Mouse (Mus musculus) frontal cortex, postnatal 14 days (tissue): ENCODE data around the gene Mov10.

ENCODE experiments used
- DNase-seq, 2 experiments: peaks; one replicate each; pipeline ENCODE4 v3.0.0; 2022; ENCODE audit warnings: low spot score in 2 of 2

Mov10 gene

GRCm38 (mm10) chr3:104805539-104805938, 12.8 kb downstream of the Mov10 start:
- DNase-seq, result no peak

- no peak for DNase-seq
These were observed 14.1 kb downstream of the Mov10 start for GRCm38 (mm10) chr3:104804312-104804711.

- DNase-seq, result no peak
These were observed 16.9 kb downstream of the Mov10 start for GRCm38 (mm10) chr3:104801481-104801880.

DNA sequence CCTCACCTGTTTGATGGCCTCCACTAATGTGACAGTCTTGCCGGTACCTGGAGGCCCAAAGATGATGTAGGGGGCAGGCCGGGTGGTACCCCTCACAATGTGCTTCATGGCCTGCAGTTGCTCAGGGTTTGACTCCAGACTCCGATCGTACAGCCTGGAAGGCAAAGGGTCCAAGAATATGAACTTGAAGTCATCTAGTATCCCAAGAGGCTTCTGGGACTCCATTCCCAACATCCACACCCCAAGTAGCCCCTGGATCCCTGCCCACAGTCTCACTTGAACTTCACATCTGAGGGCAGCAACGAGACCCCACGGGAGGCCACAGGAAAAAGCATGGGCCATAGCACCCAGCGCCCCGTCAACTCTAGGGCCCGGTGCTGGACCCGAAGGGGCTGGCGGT, 17.7 kb downstream of the Mov10 start:
- no peak for DNase-seq

- no peak for DNase-seq
These were observed 21.8 kb downstream of the Mov10 start for GRCm38 (mm10) chr3:104796430-104797082.

- DNase-seq, result no peak
These were observed 22.6 kb downstream of the Mov10 start for GRCm38 (mm10) chr3:104795661-104796340.

GRCm38 (mm10) chr3:104794953-104795470, 23.4 kb downstream of the Mov10 start:
- DNase-seq, result no peak

- peak; percentile 71 to 85 for DNase-seq
These were observed 24.2 kb downstream of the Mov10 start for GRCm38 (mm10) chr3:104793871-104794828.

- DNase-seq, result no peak
These were observed 25.7 kb downstream of the Mov10 start for GRCm38 (mm10) chr3:104792360-104793270.

DNA sequence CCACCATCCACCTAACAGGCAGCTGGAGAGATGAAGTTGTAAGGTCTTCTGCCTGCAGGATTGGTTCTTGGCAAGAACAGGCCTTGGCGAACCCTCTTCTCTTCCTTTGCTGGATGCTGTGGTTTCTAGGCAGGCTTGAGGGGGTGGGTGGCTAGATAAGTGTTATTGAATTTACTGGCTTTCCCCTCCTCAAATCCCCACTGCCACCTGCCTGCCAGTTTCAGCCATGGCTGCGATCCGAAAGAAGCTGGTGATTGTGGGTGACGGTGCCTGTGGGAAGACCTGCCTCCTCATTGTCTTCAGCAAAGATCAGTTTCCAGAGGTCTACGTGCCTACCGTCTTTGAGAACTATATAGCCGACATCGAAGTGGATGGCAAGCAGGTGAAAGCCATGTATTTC, 26.7 kb downstream of the Mov10 start:
- DNase-seq, result no peak

GRCm38 (mm10) chr3:104791017-104791416, 27.3 kb downstream of the Mov10 start:
- no peak for DNase-seq

DNA sequence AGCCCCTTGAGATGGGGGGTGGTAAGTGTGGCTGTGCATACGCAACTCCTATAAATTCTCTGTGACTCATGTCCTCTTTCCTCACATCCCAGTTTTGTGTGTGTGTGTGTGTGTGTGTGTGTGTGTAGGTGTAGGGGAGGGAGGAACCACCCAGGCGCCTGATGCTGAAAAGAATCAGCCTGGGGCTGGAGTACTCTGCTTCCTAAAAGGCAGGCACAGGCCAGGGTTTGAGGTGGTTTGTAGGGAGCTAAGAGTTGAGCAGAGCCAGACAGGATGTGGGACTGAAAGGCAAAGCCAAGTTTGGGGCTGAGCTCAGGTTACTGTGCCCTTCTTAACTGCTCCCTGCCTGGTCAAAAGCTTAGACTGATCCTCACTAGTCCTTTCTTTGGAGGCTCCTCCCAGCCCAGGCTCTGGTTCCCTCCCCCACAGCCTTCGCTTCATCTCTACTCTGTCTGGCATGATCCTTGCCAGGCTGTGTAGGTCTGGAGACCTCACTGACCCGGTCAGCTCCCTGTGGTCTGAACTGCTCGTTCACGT, 27.9 kb downstream of the Mov10 start:
- DNase-seq, result no peak

DNA sequence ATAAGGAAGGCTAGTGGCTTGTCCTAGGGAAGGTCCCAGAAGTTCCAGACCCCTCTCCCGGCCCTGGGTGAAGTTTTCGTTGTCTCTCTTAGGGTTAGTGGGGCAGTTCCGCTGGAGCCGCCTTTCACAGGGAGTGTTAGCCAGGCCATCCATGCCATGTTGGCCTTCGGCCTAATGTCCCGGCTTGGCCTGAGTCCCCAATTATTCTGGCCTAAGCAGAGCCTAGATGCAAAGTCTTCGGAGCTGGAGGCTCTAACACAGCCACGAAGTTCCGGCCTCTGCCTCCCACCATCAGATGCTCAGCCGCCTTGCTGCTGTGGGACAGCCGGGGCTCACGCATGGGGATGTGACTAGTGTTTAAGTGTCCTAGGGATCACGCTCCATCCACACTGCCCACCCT, 28.5 kb downstream of the Mov10 start:
- no peak for DNase-seq

DNA sequence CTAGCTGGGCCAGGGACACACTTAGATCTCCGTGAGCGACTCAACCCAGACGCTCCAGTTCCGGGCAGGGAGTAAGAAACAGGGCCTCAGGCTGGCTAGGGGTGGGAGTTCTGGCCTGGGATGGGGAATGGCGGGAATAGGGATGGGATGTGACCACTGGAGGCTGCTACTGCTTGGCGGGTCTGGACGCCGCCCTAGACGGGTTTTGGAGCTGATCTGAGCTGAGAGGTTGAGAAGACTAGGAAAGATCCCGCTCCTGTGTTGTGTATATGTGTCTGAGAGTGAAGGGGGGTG, 29.1 kb downstream of the Mov10 start:
- no peak for DNase-seq

DNA sequence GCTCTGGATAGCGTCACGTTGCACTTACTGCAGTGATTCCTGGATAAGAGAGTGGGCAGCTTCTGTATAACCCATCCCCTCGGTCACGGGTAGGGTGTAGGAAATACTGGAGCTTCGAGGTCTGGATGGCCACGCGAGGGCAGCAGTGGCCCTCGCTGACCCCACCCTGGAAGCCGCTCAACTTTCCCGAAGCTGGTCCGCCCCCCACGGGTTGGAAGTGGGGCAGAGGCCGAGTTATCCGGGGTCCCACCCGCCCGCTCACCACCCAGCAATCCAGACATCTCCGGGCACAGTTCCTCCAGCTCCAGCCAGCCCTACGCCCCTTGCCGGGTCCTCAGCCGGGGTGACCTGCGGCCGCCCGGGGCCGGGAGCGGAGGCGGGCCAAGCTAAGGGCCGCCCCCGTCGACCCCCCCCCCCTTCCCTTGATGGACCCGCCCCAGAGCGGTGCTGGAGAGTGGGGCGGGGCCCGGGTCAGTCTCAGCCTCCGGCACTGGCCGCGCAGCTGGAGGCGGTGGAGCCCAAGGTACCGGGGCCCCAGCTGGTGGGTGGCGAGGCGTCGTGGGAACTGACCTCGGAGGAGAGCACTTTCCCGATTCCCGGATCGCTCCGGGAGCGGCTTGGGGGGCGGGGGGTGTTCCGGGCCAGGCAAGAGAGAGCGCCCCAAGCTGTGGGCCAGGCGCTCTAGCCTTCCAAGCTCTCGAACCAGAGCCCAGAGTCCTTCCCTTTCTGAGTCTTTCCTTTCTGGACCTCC, 29.6 kb downstream of the Mov10 start:
- peak; percentile 49 to 51 for DNase-seq

DNA sequence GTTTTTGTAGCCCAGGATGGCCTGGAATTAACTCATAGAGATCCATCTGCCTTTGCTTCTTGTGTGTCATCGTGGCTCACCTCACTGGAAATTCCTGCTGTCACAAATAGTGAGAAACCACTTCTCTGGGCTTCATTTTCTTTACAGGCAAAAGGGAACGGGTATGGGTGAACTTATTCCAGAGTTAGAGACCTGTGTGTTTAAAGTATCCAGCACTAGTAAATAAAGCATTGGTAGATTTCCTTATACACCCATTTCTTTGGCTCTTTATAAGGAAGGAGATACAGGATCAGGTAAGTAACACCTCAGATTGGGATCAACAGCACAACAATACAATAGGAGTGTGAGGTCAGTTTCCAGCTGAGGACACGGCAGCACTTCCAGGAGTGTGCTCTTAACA, 30.3 kb downstream of the Mov10 start, which contains the start of gene Rhoc:
Rhoc (plus strand) TSS at position 301 of the 400 bp plus-strand sequence.
- no peak for DNase-seq

DNA sequence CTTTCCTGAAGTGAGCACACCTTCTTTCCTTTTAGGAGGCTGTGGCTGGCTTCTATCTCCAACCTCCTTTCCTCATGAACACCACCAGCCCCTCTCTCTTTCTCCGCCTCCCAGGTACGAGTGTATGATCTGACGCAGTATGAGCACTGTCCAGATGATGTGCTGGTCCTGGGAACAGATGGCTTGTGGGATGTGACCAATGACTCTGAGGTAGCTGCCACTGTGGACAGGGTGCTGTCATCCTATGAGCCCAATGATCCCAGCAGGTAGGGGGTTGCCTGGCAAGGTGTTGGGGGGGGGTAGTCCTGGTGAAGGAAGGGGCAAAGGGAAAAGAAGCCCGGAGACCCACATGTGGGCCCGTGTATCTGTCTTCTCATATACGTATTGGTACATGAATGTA, 33.1 kb downstream of the Mov10 start:
- DNase-seq, result no peak

DNA sequence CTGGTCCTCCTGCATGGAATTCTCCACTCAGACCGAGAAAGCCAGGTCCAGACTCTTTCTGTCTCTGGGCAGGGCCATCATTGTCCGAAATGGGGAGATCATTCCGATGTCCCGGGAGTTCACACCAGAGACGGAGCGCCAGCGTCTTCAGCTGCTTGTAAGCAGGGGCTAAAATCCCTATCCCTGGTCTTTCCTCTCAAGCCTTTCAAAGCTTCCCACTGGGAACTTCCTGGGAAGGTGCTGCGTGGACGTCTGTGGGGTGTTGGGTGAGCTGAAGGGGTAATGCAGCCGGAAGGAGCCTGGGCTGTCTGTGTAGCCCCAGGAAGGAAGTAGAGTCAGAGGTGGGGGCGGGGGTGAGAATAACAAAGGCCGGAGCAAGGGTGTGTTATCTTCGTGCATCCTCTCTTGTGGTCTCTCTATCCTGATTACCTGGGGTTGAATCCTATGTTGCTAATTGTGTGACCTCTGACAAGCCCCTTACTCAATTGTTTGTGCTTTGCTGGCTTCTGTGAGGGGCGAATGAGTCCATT, 34.3 kb downstream of the Mov10 start:
- DNase-seq, result no peak

DNA sequence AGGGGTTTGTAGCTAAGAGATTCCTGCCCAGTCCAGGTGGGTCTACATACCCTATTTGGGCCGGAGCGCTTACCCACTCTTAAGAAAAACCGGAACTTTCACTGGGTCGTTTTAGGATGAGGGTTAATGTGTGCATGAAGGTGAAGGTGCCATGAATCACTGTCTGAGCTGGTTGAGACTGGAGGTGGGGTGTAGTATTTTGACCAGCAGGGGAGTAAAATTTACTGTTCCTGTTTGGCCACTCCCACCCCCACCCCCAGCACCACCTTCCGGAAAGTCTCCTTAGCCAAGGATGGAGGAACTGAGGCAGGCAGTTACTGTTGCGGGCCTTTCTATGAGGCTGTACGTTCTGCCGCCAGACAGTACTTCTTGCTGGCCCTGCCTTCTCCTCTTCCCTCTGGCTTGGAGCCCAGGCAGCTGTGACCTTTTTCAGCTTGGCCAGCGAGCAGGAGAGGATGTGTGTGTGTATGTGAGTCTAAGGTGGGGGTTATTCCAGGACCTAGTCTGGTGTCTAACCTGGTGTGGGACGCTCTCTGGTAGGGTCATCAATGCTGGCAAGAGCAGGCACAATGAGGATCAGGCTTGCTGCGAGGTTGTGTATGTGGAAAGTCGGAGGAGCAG, 36.2 kb downstream of the Mov10 start:
- DNase-seq, result no peak
